Mouse (Mus musculus): ENCODE results near the gene Hba-a1.
A peak's percentile ranks its signal among the peaks of the same experiment; 100 is the strongest.
"Not testable (repeated sequence)": the region's sequence is repeated elsewhere in the genome, so short reads cannot be mapped to it uniquely, and the experiment has no call there.

Hba-a1 gene

DNA sequence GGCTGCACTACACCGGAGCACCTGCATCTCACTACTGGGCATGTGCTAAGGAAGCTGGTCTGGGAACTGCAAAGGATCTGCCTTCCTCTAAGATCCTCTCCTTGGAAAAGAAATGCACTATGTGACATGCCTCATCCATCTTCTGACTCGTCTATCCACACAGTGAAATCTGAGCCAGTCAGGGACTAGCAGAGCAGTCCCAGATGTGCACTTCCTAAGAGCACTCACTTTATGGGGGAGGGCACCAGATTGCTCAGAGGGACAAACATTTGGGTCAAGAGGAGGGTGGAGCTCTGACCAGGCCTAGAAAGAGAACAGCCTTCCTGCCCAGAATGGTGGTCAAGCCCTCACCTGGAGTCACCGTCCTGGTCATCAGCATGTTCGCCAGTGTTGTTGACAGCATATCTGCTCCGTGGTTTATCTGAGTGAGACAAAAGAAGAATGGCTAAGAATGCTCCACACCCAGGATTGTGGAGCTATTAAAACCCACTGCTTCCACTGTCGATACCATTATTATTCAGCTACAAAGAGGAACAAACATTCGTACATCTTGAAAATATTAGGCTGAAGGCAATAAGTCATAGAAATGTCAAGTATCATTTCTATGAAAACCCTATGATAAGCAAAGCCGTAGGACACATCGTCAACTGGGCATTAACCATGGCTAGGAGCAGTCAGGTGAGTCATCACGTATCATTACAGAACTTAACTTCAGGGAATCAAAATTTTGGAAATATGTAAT is 20.5 kb upstream of the Hba-a1 start:
- no peak for DNase-seq (ENCODE audit: low spot score)

DNA sequence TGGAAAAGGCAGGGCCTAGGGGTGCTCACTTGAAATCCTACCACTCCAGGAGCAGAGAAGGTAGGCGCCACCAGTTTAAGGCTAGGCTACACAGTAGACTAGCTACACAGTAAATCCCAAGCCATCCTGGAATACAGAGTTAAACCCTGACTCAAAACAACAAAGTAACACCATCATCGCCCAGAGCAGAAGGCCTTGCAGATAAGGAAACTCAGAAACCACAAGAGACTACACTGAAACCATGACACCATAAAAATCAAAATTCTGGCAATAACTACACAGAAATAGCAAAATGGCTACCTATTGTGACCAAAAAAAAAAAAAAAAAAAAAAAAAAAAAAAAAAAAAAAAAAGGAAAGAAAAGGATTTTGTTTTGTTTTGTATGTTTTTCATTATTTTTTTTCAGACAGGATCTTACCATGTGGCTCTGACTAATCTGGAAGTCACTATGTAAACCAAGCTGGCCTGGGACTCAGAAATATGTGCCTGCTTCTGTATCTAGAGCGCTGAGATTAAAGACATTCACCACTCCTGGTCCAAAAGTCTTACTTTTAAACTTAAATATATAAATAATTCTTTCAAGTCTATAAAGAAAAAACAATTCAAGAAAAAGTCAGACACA is 18.1 kb upstream of the Hba-a1 start:
- DNase-seq (ENCODE audit: low spot score) = no peak

DNA sequence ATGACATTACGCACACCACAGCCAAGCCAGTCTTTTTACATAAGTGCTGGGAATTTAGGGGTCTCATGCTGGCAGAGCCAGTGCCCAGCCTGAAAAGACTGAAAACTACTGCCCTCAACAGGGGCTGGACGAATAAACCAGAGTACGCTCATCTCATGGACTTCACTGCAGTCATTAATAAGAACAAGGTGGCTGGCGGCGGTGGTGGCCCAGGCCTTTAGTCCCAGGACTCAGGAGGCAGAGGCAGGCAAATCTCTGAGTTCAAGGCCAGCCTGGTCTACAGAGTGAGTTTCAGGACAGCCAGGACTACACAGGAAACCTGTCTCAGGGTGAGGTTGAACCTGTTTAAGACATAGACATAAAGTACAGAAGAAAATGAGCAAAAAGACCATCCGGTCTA is 17.1 kb upstream of the Hba-a1 start:
- no peak for DNase-seq (ENCODE audit: low spot score)

DNA sequence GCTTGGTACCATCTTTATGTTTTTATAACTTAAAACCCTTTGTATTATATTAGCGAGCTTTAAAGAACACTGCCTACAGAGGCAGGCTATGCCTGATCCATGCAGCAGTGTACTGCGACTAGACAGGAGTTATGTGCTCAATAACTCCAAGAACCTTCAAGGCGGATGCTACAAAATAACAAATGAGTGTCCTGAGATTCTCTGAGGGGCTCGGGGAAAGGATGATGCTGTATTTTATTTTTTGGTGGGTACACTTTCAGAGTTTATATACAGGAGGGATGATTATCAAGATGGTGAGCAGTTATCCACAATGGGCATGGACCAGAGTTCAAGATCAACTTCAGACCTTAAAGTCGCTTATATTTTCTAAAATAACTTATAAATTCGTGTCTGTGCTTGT is 16.5 kb upstream of the Hba-a1 start:
- DNase-seq (ENCODE audit: low spot score) = no peak

DNA sequence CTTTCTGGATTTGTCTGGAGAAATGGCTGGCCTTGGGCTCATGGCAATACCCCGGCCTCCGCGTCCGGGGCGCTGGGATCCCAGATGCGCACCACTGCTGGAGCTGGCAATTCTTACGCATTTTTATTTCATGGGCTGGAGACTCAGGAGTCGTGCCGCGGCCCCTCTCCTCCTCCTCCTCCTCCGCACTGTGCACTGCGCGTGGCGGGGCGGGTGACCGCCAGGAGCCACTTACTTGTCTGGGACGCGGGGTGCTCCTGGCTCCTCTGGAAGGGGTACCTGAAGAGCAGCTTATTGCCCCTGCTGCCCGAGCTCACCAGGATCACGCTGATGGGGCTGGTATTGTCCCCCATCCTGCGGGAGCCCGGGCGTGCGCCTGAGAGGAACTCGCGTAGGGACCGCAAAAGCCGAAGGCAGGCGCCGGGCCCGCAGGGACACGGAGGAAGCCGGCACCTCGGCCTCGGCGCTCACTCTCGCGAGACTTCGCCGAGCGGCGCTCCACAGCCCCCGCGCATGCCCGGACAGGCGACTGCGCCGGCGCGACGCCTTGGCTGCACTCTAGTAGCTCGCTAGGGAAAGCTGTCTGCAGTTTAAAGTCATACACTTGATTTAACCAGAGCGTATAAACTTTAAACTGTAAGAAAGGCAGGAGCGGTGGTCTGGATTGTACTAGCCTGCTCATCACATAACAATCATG is 16.0 kb upstream of the Hba-a1 start, which contains the start of gene Nprl3:
Nprl3 (minus strand) TSS at position 520 of the 697 bp plus-strand sequence.
- peak; percentile 92 for DNase-seq (ENCODE audit: low spot score)

DNA sequence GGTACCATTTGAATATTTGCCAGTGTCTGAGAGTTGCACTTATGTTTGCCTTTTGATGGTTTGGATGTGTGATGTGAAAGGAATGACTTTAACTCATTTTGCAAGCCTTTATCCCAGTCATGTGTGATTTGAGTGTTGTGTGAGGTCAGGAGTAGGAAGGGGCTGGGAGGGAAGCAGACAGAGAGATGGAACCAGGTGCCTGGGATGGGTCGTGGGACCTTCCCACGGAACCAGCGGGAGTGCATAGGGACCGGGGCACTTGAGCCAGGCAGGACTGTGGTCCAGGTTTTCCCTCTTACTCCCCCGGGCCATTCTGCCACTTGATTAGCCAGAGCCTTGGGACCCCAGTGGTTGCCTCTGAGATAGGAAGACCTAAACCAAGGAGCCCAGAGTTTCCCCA is 15.3 kb upstream of the Hba-a1 start:
- no peak for DNase-seq (ENCODE audit: low spot score)

DNA sequence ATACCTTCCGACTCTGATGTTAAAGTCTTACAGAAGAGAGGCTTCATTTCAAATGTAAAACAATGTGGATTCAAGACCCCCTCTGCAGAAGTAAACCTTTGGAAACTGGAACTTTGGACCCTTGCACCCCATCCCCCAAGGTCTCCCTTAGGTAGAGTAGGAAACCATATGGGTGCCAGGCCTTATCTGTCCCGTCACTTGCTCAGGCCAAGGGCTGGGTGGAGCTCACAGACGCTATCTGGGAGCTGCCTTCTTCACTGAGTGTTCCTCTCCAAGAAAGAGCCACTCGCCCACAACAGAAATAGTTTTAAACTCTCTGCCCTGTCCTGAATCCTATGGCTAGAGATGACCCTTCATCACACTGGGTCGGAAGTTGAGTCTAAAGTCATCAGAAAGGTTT is 14.4 kb upstream of the Hba-a1 start:
- DNase-seq (ENCODE audit: low spot score) = no peak

DNA sequence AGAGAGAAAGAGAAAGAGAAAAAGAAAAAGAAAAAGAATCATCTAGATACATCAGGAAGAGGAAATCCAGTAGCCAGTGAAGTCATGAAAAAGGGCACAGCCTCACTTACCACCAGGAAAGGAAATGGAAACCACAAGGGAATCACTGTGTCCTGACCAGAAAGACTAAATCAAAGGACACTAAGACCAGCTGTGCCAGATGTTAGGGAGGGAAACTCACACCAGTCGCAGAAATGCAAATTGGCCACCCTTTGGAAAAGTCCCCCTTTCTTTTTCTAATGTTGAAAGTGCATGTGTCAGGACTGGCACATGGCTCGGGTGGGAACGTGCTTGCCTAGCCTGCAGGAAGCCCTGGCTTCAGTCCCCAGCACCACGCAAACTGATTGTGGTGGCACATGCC is 12.1 kb upstream of the Hba-a1 start:
- no peak for DNase-seq (ENCODE audit: low spot score)

DNA sequence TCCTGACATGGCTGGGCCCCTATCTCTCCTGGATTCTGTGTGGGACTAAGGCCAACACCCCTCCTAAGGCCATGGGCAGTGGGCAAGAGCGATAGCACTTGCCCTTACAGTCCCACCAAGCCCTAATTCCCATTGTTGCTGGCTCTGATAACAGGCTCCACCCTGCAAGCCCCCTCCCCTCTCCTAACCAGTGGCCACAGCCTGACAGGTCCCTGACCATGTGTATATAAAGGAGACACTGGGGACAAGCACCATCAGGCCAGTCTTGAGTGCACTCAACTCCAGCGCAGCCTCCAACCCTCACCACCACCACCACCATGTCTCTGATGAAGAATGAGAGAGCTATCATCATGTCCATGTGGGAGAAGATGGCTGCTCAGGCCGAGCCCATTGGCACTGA is 7.0 kb upstream of the Hba-a1 start, which contains the start of gene Hba-x:
Hba-x (plus strand) TSS at position 54 of the 400 bp plus-strand sequence.
- no peak for DNase-seq (ENCODE audit: low spot score)

DNA sequence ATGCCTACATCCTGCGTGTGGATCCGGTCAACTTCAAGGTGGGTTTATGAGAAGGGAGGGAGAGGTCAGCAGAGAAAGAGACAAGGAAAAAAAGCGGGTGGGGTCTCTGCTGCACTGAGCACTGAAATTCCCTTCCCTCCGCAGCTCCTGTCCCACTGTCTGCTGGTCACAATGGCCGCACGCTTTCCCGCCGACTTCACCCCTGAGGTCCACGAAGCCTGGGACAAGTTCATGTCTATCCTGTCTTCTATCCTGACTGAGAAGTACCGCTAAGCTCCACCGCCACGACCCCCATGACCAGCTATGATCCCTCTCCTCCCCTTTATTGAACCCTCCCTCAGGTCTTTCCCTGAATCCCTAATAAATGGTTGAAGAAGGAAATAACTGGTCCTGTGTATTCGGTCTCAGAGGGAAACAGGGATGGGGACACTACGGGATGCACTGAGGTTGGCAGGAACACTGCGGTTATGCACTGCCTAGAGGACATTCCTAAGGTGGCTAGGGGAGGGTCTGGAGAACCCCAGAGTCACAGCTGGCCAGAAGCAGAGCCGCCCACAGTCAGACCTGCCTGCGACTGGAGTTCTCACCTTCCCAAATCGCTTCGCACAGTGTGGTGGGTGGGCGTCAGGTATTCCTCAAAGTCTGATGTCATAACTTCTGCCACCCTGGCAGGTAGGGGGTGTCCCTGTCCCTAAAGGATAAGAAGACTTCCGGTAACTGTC is 5.4 kb upstream of the Hba-a1 start:
- DNase-seq (ENCODE audit: low spot score) = no peak

DNA sequence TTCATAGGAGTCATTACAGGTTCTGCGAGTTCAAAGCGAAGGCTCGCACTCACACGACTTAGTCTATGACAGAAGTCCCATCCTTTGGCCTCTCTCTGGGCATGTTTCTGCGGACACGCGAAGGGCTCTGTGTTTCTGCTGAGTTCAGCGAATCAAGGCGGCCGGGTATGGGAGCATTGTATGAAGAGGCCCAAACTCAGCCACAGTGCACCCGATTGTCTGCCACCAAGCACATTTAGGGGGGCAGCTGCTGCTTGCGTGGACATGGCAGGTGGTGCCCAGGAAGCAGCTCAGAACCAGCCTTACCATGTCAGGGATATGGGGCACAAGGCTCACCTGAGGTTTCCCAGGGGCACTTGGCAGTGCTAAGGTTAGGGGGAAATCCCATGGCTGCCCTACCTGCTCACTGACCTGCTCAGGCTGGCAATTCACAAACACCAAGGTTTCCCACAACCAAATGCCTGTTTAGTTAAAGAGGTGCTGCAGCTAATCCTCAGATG is 4.8 kb upstream of the Hba-a1 start:
- no peak for DNase-seq (ENCODE audit: low spot score)

DNA sequence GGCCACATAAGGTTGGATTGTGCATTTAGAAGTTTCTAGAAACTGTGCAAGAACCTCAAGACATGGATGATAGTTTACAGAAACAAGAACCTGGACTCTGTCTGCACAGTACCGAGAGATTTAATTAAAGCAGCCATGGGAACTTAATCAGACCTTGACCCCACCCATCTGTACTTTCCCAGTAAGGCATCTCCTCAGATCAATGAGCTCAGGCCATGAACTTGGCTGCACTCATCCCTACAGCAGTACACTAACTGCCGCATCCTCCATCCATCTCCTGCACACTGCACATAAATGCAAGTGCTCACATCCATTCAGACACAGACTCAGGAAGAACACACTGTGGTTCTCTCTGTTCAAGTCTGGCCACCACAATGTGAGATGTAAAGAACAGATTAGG is 2.7 kb upstream of the Hba-a1 start:
- DNase-seq (ENCODE audit: low spot score) = no peak

DNA sequence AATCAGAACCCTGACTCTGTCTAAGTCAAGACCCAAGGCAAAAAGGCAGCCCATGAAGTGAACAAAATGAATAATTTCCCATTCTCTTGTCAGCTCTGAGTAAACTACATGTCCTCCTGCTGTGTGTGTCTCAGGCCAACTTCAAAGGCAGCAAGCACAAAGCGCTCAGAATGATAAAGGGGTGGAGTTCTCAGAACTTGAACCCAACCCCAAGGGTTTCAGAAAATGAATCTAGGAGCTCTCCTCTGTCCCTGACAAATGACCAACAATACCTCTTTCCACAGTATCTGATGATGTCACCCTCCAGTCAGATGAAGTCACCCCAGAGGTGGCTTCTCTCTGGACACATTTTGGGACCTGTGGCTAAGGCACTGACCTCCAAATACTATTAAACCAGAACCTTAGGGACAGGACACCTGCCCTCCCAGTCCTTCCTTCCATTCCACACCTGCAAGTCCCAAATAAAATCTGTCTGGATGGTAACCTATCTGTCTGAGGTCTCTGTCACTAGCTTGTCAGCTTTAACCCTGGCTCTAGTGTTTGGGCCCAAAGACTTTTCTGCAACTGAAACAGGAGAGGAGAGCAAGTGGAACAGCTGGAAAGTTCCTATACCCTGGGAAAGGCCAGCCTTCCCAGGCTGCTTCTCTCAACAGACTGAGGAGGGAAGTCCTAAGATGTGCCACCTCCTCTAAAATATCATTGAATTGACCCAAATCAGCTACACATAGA is 1.7 kb upstream of the Hba-a1 start:
- no peak for DNase-seq (ENCODE audit: low spot score)

DNA sequence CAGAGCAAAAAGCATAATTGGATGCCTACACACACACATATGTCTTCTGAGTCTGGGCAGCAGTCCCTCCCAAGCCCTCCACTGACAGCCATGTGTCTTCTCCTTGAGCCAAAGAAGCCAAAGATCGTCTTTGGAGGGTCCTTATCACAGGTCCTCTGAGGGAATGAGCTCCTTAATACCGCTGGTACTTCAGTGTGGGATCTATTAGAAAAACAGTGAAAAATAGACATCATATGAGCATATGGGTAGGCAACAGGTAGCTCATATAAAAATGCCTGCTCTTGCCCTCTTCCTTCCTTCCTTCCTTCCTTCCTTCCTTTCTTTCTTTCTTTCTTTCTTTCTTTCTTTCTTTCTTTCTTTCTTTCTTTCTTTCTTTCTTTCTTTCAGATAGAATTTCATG is 1.3 kb downstream of the Hba-a1 start:
- DNase-seq (ENCODE audit: low spot score) = not testable (repeated sequence)

DNA sequence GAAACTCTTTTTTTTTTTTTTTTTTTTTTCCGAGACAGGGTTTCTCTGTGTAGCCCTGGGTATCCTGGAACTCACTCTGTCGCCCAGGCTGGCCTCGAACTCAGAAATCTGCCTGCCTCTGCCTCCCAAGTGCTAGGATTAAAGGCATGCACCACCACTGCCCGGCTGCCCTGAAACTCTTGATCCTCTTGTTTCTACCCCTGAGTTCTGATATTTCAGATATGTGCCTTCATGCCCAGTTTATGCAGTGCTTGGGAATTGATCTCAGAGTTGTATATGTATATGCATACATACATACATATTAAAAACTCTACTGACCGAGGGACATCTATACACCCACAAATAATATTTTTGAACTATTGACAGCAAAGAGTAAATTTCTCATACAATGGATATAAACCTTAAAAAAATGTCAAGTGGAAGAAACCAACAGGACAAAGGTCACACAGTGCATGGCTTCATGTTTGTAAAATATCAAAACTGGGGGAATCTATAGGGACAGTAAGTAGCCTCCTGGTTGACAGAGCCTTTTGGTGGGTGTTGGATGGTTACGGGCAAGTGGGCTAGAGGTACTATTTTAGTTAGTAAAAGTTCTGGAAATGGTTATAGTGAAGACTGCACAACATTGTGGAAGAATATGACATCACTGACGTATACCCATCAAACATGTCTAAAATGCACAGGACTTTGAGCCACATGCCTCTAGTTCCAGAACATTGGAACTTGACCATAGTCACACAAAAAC is 1.9 kb downstream of the Hba-a1 start:
- DNase-seq (ENCODE audit: low spot score) = no peak

DNA sequence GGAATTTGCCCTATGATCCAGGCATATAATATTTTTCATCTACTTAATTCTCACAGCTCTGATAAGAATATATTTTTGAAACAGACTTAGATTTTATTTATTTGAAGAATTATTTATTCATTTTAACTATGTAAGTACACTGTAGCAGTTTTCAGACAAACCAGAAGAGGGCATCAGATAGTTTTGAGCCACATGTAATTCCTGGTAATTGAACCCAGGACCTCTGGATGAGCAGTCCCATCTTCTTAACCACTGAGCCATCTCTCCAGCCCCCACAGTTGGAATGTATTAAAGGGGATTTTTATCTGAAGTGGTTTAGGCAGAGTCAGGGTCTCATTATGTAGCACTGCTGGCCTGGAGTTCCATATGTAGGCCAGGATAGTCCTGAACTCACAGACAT is 2.6 kb downstream of the Hba-a1 start:
- DNase-seq (ENCODE audit: low spot score) = not testable (repeated sequence)

DNA sequence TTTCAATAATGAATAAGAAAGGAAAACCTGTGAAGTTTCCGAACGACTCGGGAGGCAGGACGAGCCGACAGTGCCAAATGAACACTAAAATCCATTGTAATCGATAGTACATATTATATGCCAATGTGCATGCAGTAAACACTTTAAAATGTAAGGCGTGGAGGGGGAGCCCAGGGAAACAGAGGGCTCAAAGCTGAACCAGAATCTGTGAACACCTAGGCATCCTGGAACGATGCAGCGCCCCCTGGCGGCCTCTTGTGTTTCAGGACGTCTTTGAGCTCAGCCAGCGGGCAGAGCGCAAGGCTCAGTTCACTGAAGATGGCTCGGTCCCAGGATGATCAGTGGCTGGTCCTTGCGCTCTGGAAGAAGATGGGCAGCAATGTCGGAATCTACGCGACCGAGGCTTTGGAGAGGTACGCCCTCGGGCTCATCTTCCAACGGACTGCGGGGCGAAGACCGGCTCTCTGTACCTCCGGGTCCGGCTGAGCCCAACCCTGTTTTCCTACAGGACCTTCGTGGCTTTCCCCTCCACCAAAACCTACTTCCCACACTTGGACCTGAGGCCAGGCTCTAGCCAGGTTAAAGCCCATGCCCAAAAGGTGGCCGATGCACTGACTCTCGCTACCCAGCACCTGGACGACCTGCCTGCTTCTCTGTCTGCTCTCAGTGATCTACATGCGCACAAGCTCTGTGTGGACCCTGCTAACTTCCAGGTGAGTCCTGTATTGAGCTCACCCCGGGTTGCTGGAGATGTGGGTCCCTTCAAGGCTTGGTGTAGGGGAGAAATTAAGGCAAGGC is 3.6 kb downstream of the Hba-a1 start, which contains the start of gene Hbq1b:
Hbq1b (plus strand) TSS at position 271 of the 798 bp plus-strand sequence.
- DNase-seq (ENCODE audit: low spot score) = peak; percentile 61

DNA sequence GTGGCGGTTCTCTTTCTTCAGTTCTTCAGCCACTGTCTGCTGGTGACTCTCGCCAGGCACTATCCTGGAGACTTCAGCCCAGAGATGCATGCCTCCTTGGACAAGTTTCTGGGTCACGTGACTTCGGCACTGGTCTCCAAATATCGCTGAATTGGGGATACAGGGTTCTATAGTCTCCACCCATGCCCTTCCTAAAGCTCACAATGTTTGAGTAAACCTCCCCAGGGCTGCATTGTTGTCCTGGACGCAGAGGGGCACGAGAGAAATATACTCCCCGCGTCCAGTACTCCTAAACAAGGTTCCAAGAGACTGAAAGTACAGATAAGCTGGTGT is 4.1 kb downstream of the Hba-a1 start:
- DNase-seq (ENCODE audit: low spot score) = no peak

DNA sequence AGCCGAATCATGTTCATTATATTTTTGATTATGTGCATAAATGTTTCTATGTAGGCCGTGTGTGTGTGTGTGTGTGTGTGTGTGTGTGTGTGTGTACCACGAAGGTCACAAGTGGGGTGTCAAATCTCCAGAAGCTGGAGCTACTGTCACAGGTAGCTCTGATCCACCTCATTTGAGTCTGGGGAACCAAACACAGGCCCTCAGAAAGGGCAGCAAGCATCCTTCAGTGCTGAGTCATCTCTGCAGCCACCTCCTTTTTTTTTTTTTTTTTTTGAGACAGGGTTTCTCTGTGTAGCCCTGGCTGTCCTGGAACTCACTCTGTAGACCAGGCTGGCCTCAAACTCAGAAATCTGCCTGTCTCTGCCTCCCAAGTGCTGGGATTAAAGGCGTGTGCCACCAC is 9.5 kb downstream of the Hba-a1 start:
- not testable (repeated sequence) for DNase-seq (ENCODE audit: low spot score)

DNA sequence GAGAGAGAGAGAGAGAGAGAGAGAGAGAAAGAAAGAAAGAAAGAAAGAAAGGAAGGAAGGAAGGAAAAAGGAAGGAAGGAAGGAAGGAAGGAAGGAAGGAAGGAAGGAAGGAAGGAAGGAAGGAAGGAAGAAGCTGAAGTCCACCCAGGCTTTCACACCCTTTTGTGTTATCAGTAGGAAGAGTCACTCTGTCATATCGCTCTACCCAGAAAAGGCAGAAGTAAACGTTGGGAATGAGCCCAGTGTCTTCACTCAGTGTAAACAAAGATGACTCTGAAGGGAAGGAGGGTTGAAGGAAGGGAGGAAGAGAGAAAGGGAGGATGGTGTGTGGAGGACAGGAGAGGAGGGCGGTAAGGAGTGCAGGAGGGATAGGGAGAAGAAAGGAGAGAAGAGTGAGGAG is 10.2 kb downstream of the Hba-a1 start:
- not testable (repeated sequence) for DNase-seq (ENCODE audit: low spot score)
